Mouse (Mus musculus) adrenal gland, adult (tissue): ENCODE data around the gene Sh3bp2.

Source experiments
- DNase-seq, 2 experiments: peaks; one replicate each; pipeline ENCODE4 v3.0.0; 2022 to 2023; ENCODE audit warnings: low spot score in 1 of 2; ENCODE audit not compliant: inconsistent age in 2 of 2

The Sh3bp2 gene

DNA sequence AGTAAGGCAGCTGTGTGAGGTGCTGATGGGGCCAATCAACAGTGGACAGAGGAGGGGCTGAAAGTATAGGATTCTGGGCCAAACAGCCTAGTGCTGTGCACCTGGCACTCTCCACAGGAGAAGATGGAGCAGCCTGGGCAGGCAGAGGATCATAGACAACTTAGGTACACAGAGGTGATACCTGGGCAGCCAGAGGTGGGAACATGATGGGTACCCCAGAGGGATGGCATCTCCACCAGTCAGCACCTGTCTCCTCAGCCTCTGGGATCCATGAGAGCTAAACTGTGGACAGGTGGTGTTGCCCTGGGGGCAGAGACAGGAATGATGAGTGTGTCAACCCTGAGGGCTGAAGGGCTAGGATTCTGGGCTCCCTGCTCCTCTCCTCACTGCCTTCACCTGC, 1.1 kb upstream of the Sh3bp2 start:
- DNase-seq = no peak

DNA sequence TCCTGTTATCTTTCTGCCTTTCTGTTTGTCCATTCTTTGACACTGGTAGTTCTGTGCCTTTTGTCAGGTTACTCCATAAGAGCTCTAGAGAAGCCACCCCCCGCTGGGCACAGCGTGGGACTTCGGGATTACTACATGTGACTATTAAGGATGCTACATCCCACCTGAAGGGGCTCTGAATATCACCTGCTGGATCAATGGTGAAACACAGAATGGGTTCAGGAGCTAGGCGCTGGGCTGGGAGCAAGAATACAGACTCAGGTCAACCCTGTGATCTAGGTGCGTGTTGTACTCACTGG, 788 bp downstream of the Sh3bp2 start:
- no peak for DNase-seq

GRCm38 (mm10) chr5:34527352-34527751, 1.7 kb downstream of the Sh3bp2 start:
- DNase-seq = no peak

GRCm38 (mm10) chr5:34528724-34529123, 3.1 kb downstream of the Sh3bp2 start:
- peak in 1 of 2 experiments; percentile 50 for DNase-seq

DNA sequence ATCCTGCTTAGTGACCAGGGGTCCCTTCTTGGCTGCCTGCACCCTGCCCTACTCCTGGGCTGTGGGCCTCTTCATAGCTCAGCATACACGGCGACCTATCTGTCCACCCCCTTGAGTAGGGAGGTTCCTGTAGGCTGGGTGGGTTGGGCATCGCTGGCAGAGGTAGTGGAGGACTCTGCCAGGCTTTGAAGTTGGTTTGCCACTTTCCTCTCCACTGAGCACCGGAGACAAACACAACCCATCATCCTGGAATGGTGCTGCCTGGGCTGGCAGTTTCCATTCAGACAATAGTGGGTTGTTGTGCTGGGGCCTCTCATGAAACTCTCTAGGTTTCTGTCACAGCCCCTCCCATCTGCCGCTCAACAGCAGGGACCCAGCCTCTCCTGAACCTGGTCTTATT, 4.5 kb downstream of the Sh3bp2 start:
- DNase-seq = peak in 1 of 2 experiments; percentile 11

DNA sequence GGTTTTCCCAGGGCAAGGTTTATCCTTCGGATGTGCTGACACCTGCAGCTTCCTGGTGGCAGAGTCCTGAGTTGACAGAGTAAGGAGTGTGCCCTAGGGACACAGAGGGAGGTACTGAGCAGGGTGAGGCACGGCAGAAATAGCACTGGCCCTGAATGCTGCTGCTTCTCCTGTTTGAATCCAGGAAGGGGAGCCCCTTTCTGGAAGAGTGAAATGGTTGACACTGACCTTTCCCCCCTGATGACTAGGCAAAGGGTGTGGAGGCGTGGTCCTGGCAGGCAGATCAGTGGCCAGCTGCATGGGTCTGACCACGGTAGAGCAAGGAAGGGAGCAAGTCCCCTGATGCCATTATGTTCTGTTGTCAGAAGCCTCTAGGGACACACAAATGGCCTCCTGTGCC, 5.0 kb downstream of the Sh3bp2 start:
- peak; percentile 67 to 88 for DNase-seq

DNA sequence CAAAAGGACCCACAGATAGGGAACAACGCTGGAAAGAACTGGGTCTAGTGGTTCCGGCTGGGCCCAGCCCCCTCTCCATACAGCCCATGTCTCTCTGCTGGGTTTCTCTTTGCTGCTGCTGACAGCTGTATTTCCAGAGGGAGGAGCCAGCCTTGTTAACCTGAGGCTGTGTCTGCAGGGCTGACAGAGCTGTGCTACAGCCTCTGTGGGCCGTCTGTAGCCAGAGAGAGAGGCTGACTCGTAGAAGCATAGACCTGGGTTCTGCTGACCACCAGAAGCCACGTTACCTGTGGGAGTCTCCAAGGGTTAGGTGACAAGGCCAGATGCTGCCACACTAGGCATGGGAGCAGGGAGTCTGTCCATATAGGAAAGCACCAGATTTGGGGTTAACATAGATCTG, 7.4 kb downstream of the Sh3bp2 start:
- peak in 1 of 2 experiments; percentile 51 for DNase-seq

DNA sequence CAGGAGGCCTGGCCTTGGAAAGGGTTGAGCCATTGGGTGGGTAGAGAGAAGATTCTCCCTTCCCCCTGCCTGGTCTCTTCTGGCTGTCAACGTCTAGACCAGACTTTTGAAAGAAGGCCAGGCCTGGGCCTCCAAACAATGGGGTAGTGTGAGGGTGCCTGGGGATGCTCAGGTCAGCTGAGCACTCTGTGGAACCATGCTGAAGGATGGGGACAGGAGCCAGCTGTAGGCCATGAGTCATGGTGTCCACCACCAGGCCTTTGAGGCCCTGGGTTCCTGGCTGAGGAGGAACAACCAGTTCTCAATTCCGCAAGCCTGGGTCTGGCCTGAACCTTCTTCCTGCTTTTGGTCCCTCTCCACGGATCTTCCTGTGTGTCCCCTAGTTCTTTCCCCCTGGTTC, 8.2 kb downstream of the Sh3bp2 start:
- DNase-seq = peak; percentile 70 to 76

GRCm38 (mm10) chr5:34534776-34535581, 9.3 kb downstream of the Sh3bp2 start:
- DNase-seq = peak; percentile 93 to 97

GRCm38 (mm10) chr5:34535831-34536230, 10.2 kb downstream of the Sh3bp2 start:
- peak; percentile 69 to 88 for DNase-seq

- no peak for DNase-seq
Measured at GRCm38 (mm10) chr5:34538079-34538478, 12.4 kb downstream of the Sh3bp2 start.

- peak in 1 of 2 experiments; percentile 56 for DNase-seq
Measured at GRCm38 (mm10) chr5:34538527-34538926, 12.9 kb downstream of the Sh3bp2 start.

DNA sequence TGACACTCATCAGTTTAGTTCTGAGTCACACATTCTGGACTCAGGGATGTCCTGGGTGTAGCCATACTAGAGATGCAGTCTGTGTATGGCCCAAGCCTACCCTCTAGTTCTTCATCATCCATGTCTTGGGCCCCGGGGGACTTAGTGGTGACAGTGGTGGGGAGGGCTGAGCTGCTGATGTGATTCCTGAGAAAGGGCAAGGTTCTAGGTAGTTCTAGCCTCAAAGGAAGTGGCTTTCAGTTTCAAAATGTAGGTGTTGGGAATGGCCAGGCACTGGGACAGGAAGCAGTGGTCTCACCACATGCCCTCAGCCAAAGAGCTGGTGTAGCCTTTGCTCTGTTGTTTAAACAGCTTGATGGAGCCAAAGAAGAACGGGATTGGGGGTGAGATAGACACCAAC, 13.5 kb downstream of the Sh3bp2 start:
- DNase-seq = no peak

DNA sequence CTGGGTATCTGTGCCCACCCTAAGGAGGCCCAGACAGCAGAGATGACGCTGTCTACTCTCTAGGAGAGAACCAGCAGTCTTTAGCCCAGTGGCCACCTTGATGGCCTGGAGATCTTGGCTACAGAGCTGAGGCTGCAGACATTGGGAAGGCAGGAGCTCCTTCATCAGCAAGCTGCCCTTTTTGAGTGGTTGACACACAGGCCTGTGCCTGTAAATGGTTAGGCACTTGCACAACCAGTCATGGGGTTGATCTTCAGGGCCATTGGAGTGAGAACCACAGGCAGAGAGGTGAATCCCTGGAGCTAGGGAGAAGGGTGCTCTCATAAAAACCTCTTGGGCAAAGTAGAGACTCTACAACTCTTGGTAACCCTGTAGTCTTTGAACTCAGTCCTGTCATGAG, 16.5 kb downstream of the Sh3bp2 start:
- DNase-seq = peak in 1 of 2 experiments; percentile 72

- peak in 1 of 2 experiments; percentile 45 for DNase-seq
Measured at GRCm38 (mm10) chr5:34543114-34543513, 17.5 kb downstream of the Sh3bp2 start.

DNA sequence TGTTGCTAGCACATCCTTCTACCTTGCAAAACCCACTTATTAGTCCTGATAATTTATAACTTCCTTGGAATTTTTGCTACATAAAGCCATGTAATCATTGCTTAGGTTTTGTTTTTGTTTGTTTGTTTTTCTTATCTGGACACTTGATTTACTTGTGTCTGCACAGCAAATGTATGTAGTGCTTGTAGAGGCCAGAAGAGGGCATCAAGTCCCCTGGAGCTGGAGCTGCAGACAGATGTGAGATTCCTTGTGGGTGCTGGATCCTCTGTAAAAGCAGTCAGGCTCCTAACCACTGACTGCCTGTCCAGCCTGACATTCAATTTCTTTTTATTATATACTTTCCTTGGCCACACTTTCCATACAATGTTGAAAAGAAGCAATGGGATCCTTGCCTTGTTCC, 21.8 kb downstream of the Sh3bp2 start:
- peak in 1 of 2 experiments; percentile 74 for DNase-seq

DNA sequence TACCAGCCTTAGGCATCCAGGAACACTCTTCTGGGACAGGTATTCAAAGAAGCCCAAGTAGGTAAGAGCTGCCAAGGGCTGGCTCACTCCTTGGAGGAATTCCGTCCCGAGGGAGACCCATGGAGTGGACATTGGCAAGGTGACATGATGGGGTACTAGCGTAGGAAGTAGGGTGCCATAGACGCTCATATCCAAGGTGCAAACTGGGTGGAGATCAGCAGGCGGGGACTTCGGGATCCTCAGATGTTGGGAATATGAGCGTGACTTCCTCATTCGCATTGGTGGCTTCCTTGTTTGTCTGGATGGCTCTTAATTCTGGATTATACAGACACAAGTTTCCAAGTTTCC, 23.5 kb downstream of the Sh3bp2 start:
- no peak for DNase-seq

GRCm38 (mm10) chr5:34549483-34550221, 24.0 kb downstream of the Sh3bp2 start:
- peak; percentile 49 to 78 for DNase-seq

DNA sequence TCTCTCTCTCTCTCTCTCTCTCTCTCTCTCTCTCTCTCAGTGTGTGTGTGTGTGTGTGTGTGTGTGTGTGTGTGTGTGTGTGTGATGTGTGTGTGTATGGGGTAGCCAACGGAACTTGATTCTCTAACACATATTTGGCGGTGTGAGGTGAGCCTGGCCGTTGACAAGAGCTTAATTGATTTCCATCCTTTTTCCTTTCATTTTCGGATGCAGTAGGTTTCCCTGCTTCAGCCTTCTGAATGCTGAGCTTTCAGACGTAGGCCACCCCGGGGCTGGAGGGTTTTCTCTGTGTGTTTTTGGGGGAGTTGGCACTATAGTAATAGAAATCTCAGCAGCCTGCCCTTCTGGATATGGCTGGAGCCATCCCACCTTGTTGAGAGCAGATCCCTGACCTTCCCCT, 24.6 kb downstream of the Sh3bp2 start:
- no peak for DNase-seq

DNA sequence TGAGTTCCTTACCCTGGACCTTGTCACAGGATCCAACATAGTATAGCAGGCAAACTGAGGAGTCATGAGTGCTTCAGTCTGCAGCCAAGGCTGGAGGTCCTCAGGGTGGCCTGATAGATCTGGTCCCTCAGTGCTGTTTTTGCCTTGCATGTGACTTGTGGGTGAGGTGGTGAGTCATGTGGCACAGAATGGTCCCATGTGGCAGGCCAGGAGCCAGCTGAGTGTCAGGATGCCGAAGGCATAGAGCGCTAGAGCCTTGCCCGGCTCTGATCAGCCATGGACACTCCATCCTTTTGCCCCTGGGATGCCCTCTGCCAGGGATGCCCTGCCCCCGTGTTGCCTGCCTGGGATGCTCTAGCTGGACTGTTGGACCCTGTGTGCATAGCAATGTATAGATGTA, 26.2 kb downstream of the Sh3bp2 start:
- peak in 1 of 2 experiments; percentile 45 for DNase-seq

DNA sequence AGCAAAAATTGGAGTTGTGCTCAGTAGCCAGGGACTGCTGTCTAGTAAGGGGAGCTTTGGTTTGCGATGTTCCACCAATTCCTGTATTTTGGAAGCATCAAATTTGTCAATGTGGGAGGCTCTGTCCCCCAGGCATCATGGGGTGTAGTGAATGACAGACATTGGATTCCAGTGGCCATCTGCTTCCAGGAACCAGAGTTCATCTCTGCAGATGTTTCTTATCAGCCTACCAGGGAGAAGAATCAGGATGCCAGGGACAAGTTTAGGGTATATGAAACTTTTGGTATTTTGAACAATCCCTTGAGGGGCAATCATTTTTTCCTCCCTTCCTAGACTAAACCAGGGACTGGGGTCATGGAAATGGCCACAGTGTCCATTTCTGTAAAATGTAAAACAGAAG, 38.2 kb downstream of the Sh3bp2 start:
- no peak for DNase-seq

- no peak for DNase-seq
Measured at GRCm38 (mm10) chr5:34564291-34564690, 38.7 kb downstream of the Sh3bp2 start.
